Mouse (Mus musculus): ENCODE measurements around the gene Uba7. TPM values are rescaled to one million over a fixed set of nuclear protein-coding genes. Genes with fewer than 3 reads are reported as not detected.

Gene Uba7
- total and polyA plus RNA-seq, 2 experiments from 2014 or later, result 1.9 to 5.0 TPM

DNA sequence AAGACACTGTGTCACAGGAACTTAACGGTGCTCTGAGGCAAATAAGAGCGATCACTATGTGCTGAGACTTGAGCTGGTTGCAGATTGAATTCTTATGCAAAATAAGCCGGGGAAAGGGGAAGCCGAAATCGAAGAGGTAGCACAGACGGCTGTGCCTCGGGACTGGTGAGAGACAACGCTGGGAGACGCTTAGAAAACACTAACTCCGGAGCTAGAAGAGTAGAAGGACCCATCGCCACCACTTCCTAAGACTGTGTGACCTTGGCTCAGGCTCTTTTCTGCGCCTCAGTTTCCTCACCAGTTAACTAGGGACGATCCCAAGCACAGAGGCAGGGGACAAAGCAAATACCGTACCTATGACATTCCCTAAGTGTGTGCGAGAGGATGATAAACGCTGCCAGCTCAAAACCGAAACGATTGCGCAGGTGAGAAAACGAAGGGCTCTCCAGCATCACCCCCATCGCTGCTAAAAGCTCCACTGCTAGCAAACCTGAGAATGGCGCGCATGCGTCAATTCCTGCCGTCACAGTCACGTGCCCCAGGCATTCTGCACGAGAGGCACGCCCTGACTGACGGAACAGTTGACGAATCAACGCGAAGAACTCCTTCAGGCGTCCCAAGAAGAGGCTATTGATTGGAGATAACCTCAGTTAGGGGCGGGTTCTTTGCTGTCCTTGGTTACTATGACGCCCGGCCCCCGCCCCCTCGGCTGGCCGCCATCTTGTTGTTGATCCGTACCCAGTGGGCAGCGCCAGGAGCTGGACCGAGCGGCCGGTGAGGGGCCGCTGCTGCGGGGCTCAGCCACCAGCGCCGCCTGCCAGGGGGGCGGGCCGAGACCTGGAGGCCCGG is 26.8 kb downstream of the Uba7 start, which contains the start of gene Ip6k1:
Ip6k1 (plus strand) TSS at position 580 of the 849 bp plus-strand sequence.
- under 1% methylated on average over 51 of the region's 51 CpGs for WGBS
- Histone ChIP-seq H3K27me3 (ENCODE audit: insufficient read depth, low read length) (no peaks in the 10 kb centered on the region), H3K9me3 (ENCODE audit: low read length) (no peaks in the 10 kb centered on the region), H3K27ac (ENCODE audit: low read depth, low read length) (peak within 1 kb of the TSS; percentile 99), H3K4me3 (ENCODE audit: low read depth, low read length) (peak within 1 kb of the TSS; percentile 97), H3K9ac (replicated peaks; ENCODE audit: low read length, poor library complexity, severe bottlenecking) (peak within 1 kb of the TSS; percentile 99), H3K36me3 (ENCODE audit: insufficient read depth, low read length) (no peaks in the 10 kb centered on the region), H3K4me1 (ENCODE audit: insufficient read depth, low read length) (0 out of 2 replicates have a peak, but pooled peaks cover 4% of the 10 kb centered on the region), H3K4me2 (ENCODE audit: low read depth, low read length, poor library complexity, severe bottlenecking) (peak within 1 kb of the TSS; percentile 81)
- peak; percentile 99 for ATAC-seq (ENCODE audit: low FRiP score)
- DNase-seq (ENCODE audit: low spot score), result peak; percentile 100
- no peak for TF ChIP-seq CTCF (IDR thresholded peaks at IDR 0.05)

DNA sequence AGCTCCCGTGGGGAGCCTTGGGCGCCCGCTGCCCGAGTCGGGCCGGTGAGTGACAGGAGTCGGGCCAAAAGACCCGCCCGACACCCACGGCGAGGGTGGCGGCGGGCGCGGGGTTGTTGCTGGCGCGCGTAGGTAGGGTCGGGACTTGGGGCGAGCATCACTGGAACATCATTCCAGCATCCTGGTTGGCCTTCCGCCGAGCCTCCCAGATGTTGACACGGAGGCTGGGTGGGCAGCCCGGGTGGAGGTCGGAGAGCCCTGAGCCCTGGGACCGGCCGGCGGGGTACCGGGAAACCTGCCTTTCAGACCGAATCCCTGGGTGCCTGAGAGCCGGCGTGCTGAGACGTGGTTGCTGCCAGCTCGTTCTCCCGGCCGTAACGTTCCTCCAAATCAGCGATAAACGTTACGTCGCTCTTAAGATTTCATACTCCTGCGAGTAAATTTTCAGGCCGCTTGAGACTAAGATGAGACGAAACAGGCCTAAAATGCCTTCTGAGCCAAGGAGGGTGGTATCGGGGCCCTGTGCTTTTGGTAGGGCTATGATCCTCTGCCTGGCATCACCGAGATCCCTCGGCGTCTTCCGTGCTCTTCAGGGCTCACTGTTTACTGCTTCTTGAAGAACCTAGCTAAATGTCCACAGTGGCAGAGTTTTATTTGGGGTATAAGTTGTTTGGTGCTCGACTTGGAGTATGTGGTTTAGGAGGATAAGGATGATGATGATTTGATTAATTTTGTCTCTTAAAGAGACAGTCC is 27.6 kb downstream of the Uba7 start:
- Histone ChIP-seq H3K27me3 (ENCODE audit: insufficient read depth, low read length) (no peaks in the 10 kb centered on the region), H3K36me3 (ENCODE audit: insufficient read depth, low read length) (no peaks in the 10 kb centered on the region), H3K4me2 (ENCODE audit: low read depth, low read length, poor library complexity, severe bottlenecking) (peak overlapping the region; percentile 81), H3K4me3 (ENCODE audit: low read depth, low read length) (peak overlapping the region; percentile 97), H3K9me3 (ENCODE audit: low read length) (no peaks in the 10 kb centered on the region), H3K4me1 (ENCODE audit: insufficient read depth, low read length) (0 out of 2 replicates have a peak, but pooled peaks cover 4% of the 10 kb centered on the region), H3K27ac (ENCODE audit: low read depth, low read length) (peak overlapping the region; percentile 99), H3K9ac (replicated peaks; ENCODE audit: low read length, poor library complexity, severe bottlenecking) (peak overlapping the region; percentile 99)
- under 1% methylated on average over 44 of the region's 50 CpGs for WGBS
- TF ChIP-seq CTCF (IDR thresholded peaks at IDR 0.05), result no peak
- ATAC-seq (ENCODE audit: low FRiP score) (no peak; the same call in none of the 2 replicates), DNase-seq (ENCODE audit: low spot score) (peak; percentile 23)

DNA sequence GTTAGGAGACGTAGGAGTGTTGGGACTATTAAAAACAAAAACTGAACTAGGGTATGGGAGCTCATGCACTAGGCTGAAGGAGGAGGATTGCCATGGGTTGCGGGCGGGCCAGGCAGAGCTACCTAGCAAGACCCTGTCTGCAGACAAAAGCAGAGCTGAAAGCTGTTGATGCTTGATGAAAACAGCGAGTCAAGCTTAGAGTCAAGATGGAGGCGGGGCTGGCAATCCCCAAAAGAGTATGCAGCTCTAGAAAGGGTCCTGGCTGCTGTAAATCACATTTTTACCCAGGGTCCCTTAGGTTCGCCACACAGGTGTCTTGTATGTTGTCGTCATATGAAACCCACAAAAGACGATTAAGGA is 28.2 kb downstream of the Uba7 start:
- DNase-seq (ENCODE audit: low spot score), result peak; percentile 49
- peak overlapping the region; percentile 81 for H3K4me2 ChIP-seq (ENCODE audit: low read depth, low read length, poor library complexity, severe bottlenecking)
- no peak for ATAC-seq (ENCODE audit: low FRiP score)
- H3K27me3 ChIP-seq (ENCODE audit: insufficient read depth, low read length), result no peaks in the 10 kb centered on the region
- peak overlapping the region; percentile 99 for H3K9ac ChIP-seq (replicated peaks; ENCODE audit: low read length, poor library complexity, severe bottlenecking)
- 7% methylated on average over 8 of the region's 8 CpGs for WGBS
- H3K4me3 ChIP-seq (ENCODE audit: low read depth, low read length), result peak overlapping the region; percentile 97
- 0 out of 2 replicates have a peak, but pooled peaks cover 4% of the 10 kb centered on the region for H3K4me1 ChIP-seq (ENCODE audit: insufficient read depth, low read length)
- no peak for TF ChIP-seq CTCF (IDR thresholded peaks at IDR 0.05)
- peak overlapping the region; percentile 99 for H3K27ac ChIP-seq (ENCODE audit: low read depth, low read length)
- H3K36me3 ChIP-seq (ENCODE audit: insufficient read depth, low read length), result no peaks in the 10 kb centered on the region
- H3K9me3 ChIP-seq (ENCODE audit: low read length), result no peaks in the 10 kb centered on the region

DNA sequence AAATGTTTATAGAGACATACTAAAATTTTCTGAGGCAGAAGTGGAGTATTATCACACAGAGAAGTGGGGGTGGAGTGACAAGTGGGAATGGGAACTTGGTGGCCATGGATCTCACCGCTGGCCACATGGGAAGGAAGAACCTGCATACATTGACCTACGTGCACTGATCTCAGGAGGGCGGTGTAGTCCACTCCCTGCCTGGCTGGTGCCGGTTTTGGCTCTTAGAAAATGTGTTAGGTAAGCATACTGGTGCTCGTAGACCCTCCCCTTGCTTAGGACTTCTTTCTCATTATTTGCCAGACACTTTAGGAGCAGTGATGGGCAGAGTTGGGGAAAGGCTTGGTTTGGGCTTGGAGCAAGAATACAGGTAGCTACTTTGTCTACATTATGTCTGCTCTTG is 32.7 kb downstream of the Uba7 start:
- Histone ChIP-seq H3K4me2 (ENCODE audit: low read depth, low read length, poor library complexity, severe bottlenecking) (no peak overlapping the region), H3K27me3 (ENCODE audit: insufficient read depth, low read length) (no peaks in the 10 kb centered on the region), H3K4me3 (ENCODE audit: low read depth, low read length) (no peak overlapping the region), H3K4me1 (ENCODE audit: insufficient read depth, low read length) (0 out of 2 replicates have a peak, but pooled peaks cover 4% of the 10 kb centered on the region), H3K27ac (ENCODE audit: low read depth, low read length) (no peak overlapping the region), H3K9me3 (ENCODE audit: low read length) (no peaks in the 10 kb centered on the region), H3K36me3 (ENCODE audit: insufficient read depth, low read length) (0 out of 2 replicates have a peak, but pooled peaks cover 3% of the 10 kb centered on the region), H3K9ac (replicated peaks; ENCODE audit: low read length, poor library complexity, severe bottlenecking) (no peak overlapping the region)
- ATAC-seq (ENCODE audit: low FRiP score) (no peak), DNase-seq (ENCODE audit: low spot score) (no peak)
- TF ChIP-seq CTCF (IDR thresholded peaks at IDR 0.05), result no peak
- WGBS, result 90% methylated on average over 5 of the region's 5 CpGs

DNA sequence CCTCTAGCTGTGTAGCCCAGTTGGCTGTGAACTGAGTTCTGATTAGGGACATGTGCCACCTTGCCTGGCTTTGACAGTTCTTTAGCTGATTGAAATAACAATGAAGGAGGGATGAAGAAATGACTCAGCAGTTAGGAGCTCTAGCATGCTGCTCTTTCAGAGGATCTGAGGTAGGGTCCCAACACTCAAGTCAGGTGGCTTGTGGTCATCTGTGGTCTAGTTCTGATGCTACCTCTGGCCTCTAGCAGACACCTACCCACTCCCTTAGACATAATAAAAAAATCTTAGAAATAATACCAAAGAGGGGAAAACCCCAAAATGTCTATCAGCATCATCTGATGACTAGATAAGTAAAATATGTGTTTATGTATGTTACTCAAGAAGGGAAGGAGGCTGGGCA is 35.1 kb downstream of the Uba7 start:
- Histone ChIP-seq H3K4me2 (ENCODE audit: low read depth, low read length, poor library complexity, severe bottlenecking) (no peak overlapping the region), H3K4me3 (ENCODE audit: low read depth, low read length) (no peak overlapping the region), H3K36me3 (ENCODE audit: insufficient read depth, low read length) (peaks cover 3% of the 10 kb centered on the region; the same call in 1 of the 2 replicates), H3K27ac (ENCODE audit: low read depth, low read length) (no peak overlapping the region), H3K4me1 (ENCODE audit: insufficient read depth, low read length) (no peaks in the 10 kb centered on the region), H3K9ac (replicated peaks; ENCODE audit: low read length, poor library complexity, severe bottlenecking) (no peak overlapping the region), H3K9me3 (ENCODE audit: low read length) (no peaks in the 10 kb centered on the region), H3K27me3 (ENCODE audit: insufficient read depth, low read length) (no peaks in the 10 kb centered on the region)
- DNase-seq (ENCODE audit: low spot score) (no peak), ATAC-seq (ENCODE audit: low FRiP score) (no peak)
- no peak for TF ChIP-seq CTCF (IDR thresholded peaks at IDR 0.05)

All from midbrain, postnatal 0 days (tissue).